Mouse (Mus musculus): ENCODE data around the gene Tiparp. TPM values are rescaled to one million over a fixed set of nuclear protein-coding genes. Genes with fewer than 3 reads are reported as not detected.

Tiparp gene
- polyA plus RNA-seq, 1 experiment from 2014 or later: 47.5 TPM

GRCm38 (mm10) chr3:65534488-65534887 is 6.3 kb downstream of the Tiparp start:
- H3K27me3 ChIP-seq (replicated peaks; ENCODE audit: low read depth, poor library complexity, severe bottlenecking): no peaks in the 10 kb centered on the region
- no peaks in the 10 kb centered on the region for H3K9me3 ChIP-seq
- H3K36me3 ChIP-seq (replicated peaks): peaks cover 24% of the 10 kb centered on the region
- DNase-seq (ENCODE audit: low spot score): no peak
- H3K4me1 ChIP-seq: peaks cover 55% of the 10 kb centered on the region
- no peak overlapping the region for H3K27ac ChIP-seq (replicated peaks)
- 54% methylated on average over 2 of the region's 2 CpGs for WGBS
- H3K4me3 ChIP-seq: no peak overlapping the region

- Histone ChIP-seq H3K9me3 (no peaks in the 10 kb centered on the region), H3K4me1 (peaks cover 49% of the 10 kb centered on the region), H3K27me3 (replicated peaks; ENCODE audit: low read depth, poor library complexity, severe bottlenecking) (no peaks in the 10 kb centered on the region), H3K36me3 (replicated peaks) (peaks cover 27% of the 10 kb centered on the region), H3K4me3 (no peak overlapping the region), H3K27ac (replicated peaks) (no peak overlapping the region)
- DNase-seq (ENCODE audit: low spot score): no peak
These were observed 7.0 kb downstream of the Tiparp start for GRCm38 (mm10) chr3:65535087-65535761.

- Histone ChIP-seq H3K4me3 (no peak overlapping the region), H3K4me1 (peaks cover 49% of the 10 kb centered on the region), H3K9me3 (no peaks in the 10 kb centered on the region), H3K27ac (replicated peaks) (no peak overlapping the region), H3K27me3 (replicated peaks; ENCODE audit: low read depth, poor library complexity, severe bottlenecking) (no peaks in the 10 kb centered on the region), H3K36me3 (replicated peaks) (peaks cover 21% of the 10 kb centered on the region)
- no peak for DNase-seq (ENCODE audit: low spot score)
- 83% methylated on average over 1 of the region's 1 CpGs for WGBS
These were observed 9.1 kb downstream of the Tiparp start for GRCm38 (mm10) chr3:65537288-65537687.

GRCm38 (mm10) chr3:65540906-65541551 is 12.8 kb downstream of the Tiparp start:
- Histone ChIP-seq H3K27ac (replicated peaks) (no peak overlapping the region), H3K9me3 (no peaks in the 10 kb centered on the region), H3K4me1 (peaks cover 23% of the 10 kb centered on the region), H3K36me3 (replicated peaks) (peaks cover 9% of the 10 kb centered on the region), H3K4me3 (no peak overlapping the region), H3K27me3 (replicated peaks; ENCODE audit: low read depth, poor library complexity, severe bottlenecking) (no peaks in the 10 kb centered on the region)
- WGBS: 88% methylated on average over 6 of the region's 6 CpGs
- no peak for DNase-seq (ENCODE audit: low spot score)

GRCm38 (mm10) chr3:65541552-65541935 is 13.3 kb downstream of the Tiparp start:
- Histone ChIP-seq H3K4me1 (peaks cover 18% of the 10 kb centered on the region), H3K27ac (replicated peaks) (no peak overlapping the region), H3K4me3 (no peak overlapping the region), H3K36me3 (replicated peaks) (peaks cover 9% of the 10 kb centered on the region), H3K9me3 (no peaks in the 10 kb centered on the region), H3K27me3 (replicated peaks; ENCODE audit: low read depth, poor library complexity, severe bottlenecking) (no peaks in the 10 kb centered on the region)
- 44% methylated on average over 4 of the region's 4 CpGs for WGBS
- DNase-seq (ENCODE audit: low spot score): no peak

- 79% methylated on average over 6 of the region's 6 CpGs for WGBS
- no peak overlapping the region for H3K27ac ChIP-seq (replicated peaks)
- peaks cover 43% of the 10 kb centered on the region for H3K36me3 ChIP-seq (replicated peaks)
These were observed 21.6 kb downstream of the Tiparp start for GRCm38 (mm10) chr3:65549785-65550184.

GRCm38 (mm10) chr3:65551065-65551464 is 22.9 kb downstream of the Tiparp start:
- H3K4me1 ChIP-seq: 0 out of 2 replicates have a peak, but pooled peaks cover 3% of the 10 kb centered on the region
- H3K4me3 ChIP-seq: no peak overlapping the region
- no peak overlapping the region for H3K27ac ChIP-seq (replicated peaks)
- no peaks in the 10 kb centered on the region for H3K9me3 ChIP-seq
- 81% methylated on average over 5 of the region's 5 CpGs for WGBS
- peaks cover 44% of the 10 kb centered on the region for H3K36me3 ChIP-seq (replicated peaks)
- no peak for DNase-seq (ENCODE audit: low spot score)
- no peaks in the 10 kb centered on the region for H3K27me3 ChIP-seq (replicated peaks; ENCODE audit: low read depth, poor library complexity, severe bottlenecking)

More at GRCm38 (mm10) chr3:65549785-65550184, 21.6 kb downstream of the Tiparp start:
- H3K9me3 ChIP-seq: no peaks in the 10 kb centered on the region
- H3K27me3 ChIP-seq (replicated peaks; ENCODE audit: low read depth, poor library complexity, severe bottlenecking): no peaks in the 10 kb centered on the region
- H3K4me1 ChIP-seq: 0 out of 2 replicates have a peak, but pooled peaks cover 3% of the 10 kb centered on the region
- DNase-seq (ENCODE audit: low spot score): no peak
- H3K4me3 ChIP-seq: no peak overlapping the region

- no peak overlapping the region for H3K27ac ChIP-seq (replicated peaks)
- no peak for DNase-seq (ENCODE audit: low spot score)
- peaks cover 26% of the 10 kb centered on the region for H3K36me3 ChIP-seq (replicated peaks)
- no peaks in the 10 kb centered on the region for H3K9me3 ChIP-seq
- no peaks in the 10 kb centered on the region for H3K27me3 ChIP-seq (replicated peaks; ENCODE audit: low read depth, poor library complexity, severe bottlenecking)
- 95% methylated on average over 2 of the region's 2 CpGs for WGBS
- no peak overlapping the region for H3K4me3 ChIP-seq
- H3K4me1 ChIP-seq: 0 out of 2 replicates have a peak, but pooled peaks cover 3% of the 10 kb centered on the region
These were observed 26.4 kb downstream of the Tiparp start for GRCm38 (mm10) chr3:65554633-65555032.

GRCm38 (mm10) chr3:65558679-65559078 is 30.5 kb downstream of the Tiparp start:
- 85% methylated on average over 4 of the region's 4 CpGs for WGBS
- DNase-seq (ENCODE audit: low spot score): no peak
- Histone ChIP-seq H3K4me1 (0 out of 2 replicates have a peak, but pooled peaks cover 3% of the 10 kb centered on the region), H3K27me3 (replicated peaks; ENCODE audit: low read depth, poor library complexity, severe bottlenecking) (no peaks in the 10 kb centered on the region), H3K9me3 (no peaks in the 10 kb centered on the region), H3K4me3 (no peak overlapping the region), H3K27ac (replicated peaks) (no peak overlapping the region), H3K36me3 (replicated peaks) (peaks cover 12% of the 10 kb centered on the region)

- Histone ChIP-seq H3K4me3 (no peak overlapping the region), H3K4me1 (peaks cover 12% of the 10 kb centered on the region; the same call in 1 of the 2 replicates), H3K9me3 (no peaks in the 10 kb centered on the region), H3K36me3 (replicated peaks) (no peaks in the 10 kb centered on the region), H3K27me3 (replicated peaks; ENCODE audit: low read depth, poor library complexity, severe bottlenecking) (no peaks in the 10 kb centered on the region), H3K27ac (replicated peaks) (no peak overlapping the region)
- 80% methylated on average over 9 of the region's 9 CpGs for WGBS
- DNase-seq (ENCODE audit: low spot score): no peak
These were observed 34.0 kb downstream of the Tiparp start for GRCm38 (mm10) chr3:65562212-65562611.

GRCm38 (mm10) chr3:65562694-65563093 is 34.5 kb downstream of the Tiparp start:
- WGBS: 91% methylated on average over 3 of the region's 3 CpGs
- H3K27ac ChIP-seq (replicated peaks): no peak overlapping the region

GRCm38 (mm10) chr3:65563926-65564624 is 35.9 kb downstream of the Tiparp start:
- Histone ChIP-seq H3K27me3 (replicated peaks; ENCODE audit: low read depth, poor library complexity, severe bottlenecking) (no peaks in the 10 kb centered on the region), H3K27ac (replicated peaks) (no peak overlapping the region; the same call in 1 of the 2 replicates), H3K9me3 (no peaks in the 10 kb centered on the region), H3K4me1 (peaks cover 9% of the 10 kb centered on the region; the same call in 1 of the 2 replicates), H3K36me3 (replicated peaks) (no peaks in the 10 kb centered on the region), H3K4me3 (no peak overlapping the region)
- 63% methylated on average over 6 of the region's 6 CpGs for WGBS
- DNase-seq (ENCODE audit: low spot score): no peak

More at GRCm38 (mm10) chr3:65562694-65563093, 34.5 kb downstream of the Tiparp start:
- peaks cover 12% of the 10 kb centered on the region; the same call in 1 of the 2 replicates for H3K4me1 ChIP-seq
- no peaks in the 10 kb centered on the region for H3K27me3 ChIP-seq (replicated peaks; ENCODE audit: low read depth, poor library complexity, severe bottlenecking)
- no peaks in the 10 kb centered on the region for H3K36me3 ChIP-seq (replicated peaks)
- no peak for DNase-seq (ENCODE audit: low spot score)
- H3K4me3 ChIP-seq: no peak overlapping the region
- no peaks in the 10 kb centered on the region for H3K9me3 ChIP-seq

All from embryonic facial prominence, embryonic 10.5 days (tissue).